Mouse (Mus musculus) layer of hippocampus, postnatal 36 days (tissue): ENCODE results near the gene Mfge8. TPM values are rescaled to one million over a fixed set of nuclear protein-coding genes. Genes with fewer than 3 reads are reported as not detected.

Experiments used
- DNase-seq, 2 experiments: peaks; one replicate each; pipeline ENCODE4 v3.0.0; 2022
- total RNA-seq, 2 experiments: library from RNA; stranded (reverse); gene quantifications; 2 replicates each; pipeline ENCODE4 v1.2.3; 2021

Mfge8 gene
- total RNA-seq: 100 to 1,000 TPM; 154 to 157 TPM

- DNase-seq: peak; percentile 79 to 81
These were observed at the start of gene Mfge8 for GRCm38 (mm10) chr7:79148711-79149266. Gene Mfge8 (minus strand): TSS chr7:79149060.

DNA sequence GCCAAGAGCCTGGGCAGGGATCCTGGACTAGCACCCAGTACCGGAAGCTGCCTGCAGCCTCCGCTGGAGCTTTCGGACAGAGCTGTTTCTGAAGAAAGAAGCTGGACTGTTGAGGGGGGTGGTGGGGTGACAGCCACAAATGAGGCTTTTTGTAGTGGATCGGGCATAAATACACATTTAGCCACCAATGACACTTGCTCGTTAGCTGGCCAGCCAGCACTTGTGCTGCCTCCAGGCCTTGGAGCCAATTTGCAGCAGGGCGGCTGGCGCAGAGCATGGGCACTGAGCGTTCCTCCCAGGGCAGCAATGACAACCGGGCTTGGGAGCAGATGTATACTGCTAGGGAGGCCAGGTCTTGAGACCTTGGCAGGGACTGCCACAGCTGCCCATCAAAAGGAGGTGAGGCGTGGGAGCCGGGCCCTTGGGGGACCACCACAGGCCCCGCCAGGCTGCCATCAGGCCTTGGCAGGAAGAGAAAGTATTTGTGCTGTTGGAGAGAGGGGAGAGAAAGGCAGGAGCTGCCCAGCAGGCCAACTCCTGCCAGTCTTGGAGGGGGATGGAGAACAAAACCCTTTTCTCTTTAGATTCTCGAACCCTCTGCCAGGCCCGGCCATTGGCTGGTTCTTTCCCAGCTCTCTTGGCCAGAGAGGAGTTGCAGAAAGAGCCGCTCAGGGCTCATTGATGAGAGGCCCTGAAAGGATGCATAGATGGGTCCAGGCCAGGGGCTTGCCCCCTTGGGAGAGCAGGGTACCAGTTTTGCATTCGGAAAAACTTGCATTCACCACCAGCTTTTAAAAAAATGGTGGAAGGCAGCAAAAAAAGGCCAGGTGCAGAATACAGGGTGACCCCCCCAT lies 45.9 kb upstream of the Mfge8 start:
- DNase-seq: peak; percentile 80 to 86

DNA sequence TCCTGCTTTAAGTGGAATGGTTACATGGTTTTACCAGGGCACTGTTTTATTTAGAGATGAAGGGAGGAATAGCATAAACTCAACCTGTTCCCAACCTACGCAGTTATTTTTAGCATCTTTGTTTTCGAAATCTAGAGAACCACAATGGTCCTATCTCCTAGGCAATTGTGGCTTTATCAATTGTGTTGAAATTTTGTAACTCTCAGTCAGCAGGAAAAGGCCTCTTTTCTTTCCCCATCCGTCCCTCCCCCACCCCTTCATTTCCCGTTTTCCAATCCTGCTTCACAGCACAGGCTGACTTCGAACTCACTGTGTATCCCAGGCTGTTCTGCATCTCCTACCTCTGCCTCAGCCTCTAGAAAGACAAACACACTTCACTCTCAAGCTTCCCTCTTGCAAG lies 45.1 kb upstream of the Mfge8 start:
- no peak for DNase-seq

DNA sequence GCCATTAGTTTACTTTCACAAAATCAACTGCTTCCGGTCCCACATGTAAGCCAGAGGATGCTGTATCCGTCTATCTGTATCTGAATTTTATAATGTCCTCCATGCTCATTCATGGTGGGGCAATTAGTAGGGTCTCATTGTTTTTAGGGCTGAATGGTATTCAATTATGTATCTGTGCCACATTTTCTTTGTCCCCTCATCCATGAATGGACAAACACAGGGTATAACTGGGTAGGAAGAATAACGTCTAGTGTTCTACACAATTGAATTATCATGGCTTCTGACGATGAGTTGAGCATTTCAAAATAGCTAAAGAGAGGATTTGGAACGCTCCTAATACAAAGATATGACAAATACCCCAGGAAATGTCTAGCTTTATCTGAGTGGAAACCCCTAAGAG lies 42.6 kb upstream of the Mfge8 start:
- DNase-seq: no peak

GRCm38 (mm10) chr7:79190592-79190991 lies 41.7 kb upstream of the Mfge8 start:
- DNase-seq: no peak

DNA sequence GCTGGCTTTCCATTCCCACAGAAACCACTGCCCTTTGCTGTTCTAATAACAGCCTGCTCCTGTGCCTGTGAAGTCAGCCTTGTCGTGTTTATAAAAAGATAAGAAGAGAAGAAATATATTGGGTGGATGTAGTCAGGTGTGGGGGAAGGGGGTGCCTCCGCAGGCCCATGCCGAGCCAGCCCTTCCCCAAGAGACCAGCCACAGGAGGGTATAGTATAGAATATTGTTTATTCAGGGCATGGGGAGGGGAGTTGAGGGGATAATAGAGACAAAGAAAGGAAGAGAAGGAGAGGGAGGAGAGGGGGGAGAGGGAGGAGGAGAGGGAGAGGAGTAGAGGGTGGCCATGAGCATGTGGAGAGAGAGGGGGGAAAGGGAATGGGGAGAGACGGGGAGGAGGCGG lies 40.4 kb upstream of the Mfge8 start:
- no peak for DNase-seq

GRCm38 (mm10) chr7:79187591-79187990 lies 38.7 kb upstream of the Mfge8 start:
- no peak for DNase-seq

DNA sequence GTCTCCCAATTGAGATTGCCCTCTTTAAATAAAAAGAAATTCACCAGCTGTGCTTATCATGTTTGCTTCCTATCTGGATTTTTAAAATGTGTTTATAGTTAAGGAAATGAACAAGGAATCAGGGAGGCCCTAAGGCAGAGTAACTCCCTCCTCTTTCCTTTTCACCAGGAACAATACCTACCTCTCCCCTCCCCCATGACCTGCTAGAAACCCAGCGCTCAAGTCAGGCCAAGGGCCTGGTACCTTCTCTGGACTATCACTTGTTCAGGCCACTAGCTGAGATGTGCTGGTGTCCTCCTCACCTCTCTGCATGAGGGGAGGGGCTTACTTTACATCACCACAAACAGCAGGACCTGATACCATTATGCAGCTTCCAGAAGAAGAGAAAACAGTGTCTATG lies 34.6 kb upstream of the Mfge8 start:
- DNase-seq: no peak

- no peak for DNase-seq
These were observed 24.9 kb upstream of the Mfge8 start for GRCm38 (mm10) chr7:79173800-79174199.

DNA sequence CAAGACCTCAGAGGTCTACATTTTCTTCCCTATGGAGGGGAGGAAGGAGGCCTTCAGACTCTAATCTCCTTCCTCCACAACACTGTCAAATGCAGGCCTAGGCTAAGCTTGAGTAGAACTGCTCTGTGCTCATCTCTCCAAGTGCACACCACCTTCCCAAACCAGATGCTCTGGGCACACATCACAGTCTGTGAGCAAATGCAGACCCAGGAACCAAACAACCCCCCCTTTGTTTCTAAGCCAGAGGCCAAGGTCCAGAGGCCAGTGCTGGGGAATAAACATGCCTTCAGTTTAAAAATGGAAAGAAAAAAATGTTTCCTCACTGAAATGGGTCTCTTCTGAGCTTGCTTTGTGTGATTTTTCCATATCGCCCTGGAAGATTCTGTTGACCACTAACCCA lies 22.9 kb upstream of the Mfge8 start:
- DNase-seq: no peak

DNA sequence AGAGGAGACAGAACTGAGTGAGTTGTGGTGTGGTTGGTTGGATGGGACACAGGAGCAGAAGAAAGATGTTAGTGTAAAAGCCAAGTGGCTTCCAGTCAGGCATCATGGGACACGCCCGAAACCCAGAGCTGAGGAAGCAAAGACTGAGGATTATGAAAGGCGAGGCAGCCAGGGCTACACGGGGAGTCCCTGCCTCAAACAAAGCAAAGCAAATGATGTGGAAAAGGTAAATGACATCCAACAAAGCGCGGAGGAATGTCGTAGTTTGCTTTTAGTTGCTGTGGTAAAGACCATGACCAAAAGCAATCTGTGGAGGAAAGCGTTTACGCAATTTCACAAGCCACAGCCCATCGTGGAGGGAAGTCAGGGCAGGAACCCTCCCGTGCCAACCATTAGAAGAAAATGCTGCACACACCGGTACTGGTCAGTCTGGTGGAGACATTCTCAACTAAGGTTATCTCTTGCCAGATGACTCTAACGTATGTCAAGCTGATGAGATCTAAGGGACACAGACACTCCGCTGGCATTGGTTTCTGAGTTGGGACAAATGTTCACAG lies 18.2 kb upstream of the Mfge8 start:
- DNase-seq: no peak

- DNase-seq: no peak
These were observed 10.5 kb upstream of the Mfge8 start for GRCm38 (mm10) chr7:79159406-79159805.

DNA sequence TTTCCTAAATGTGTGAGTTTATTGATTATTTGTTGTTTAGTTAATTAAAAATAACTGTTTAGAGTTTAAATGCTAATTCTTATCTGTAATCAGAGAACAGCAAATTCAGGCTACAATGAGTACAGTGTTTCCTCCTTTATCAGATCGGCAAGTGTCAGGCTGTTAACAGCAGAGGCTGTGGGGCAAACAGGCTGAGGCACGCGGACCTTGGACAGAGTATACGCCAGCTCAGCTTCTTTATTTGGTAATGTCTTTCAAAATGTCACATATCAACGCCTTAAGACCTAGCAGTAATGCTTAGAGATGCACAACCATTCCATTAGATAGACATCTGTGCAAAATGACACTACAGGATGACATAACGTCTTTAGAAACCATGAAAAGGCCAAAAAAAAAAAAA lies 662 bp upstream of the Mfge8 start:
- no peak for DNase-seq

GRCm38 (mm10) chr7:79147931-79148653 lies 768 bp downstream of the Mfge8 start:
- no peak for DNase-seq

- no peak for DNase-seq
These were observed 1.6 kb downstream of the Mfge8 start for GRCm38 (mm10) chr7:79147011-79147837.

GRCm38 (mm10) chr7:79140897-79141296 lies 8.0 kb downstream of the Mfge8 start:
- DNase-seq: peak; percentile 77 to 80

DNA sequence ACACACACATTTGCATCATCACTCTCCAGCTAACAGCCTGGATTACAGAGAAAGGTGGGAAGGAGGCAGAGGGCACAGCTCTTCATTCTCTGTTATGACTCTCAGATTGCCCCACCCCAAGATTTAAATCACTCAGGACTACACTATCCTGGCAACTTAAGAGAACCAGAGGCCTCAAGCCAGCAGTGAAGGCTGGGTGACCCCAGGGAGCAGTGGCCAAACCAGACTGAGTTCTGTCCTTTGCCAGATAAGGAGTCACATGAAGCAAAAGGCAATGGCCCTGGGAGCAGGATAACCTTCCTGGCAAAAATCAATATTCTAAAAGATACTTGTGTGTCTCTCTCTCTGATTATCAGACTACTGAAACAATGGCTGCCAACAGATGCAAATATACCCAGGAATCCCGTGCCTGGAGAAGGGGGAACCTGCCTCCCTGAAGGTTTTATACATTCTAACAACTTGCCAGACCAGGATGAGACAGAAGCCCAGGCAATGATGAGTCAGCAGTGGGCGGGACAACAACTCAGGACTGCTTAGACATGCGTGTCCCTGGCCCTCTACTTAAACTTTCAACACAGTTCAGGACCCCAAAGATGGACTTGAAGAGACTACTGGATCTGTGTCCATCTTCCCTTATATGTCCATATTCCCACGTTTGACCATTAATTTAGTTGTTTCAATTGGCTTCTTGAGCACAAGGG lies 8.8 kb downstream of the Mfge8 start:
- no peak for DNase-seq

DNA sequence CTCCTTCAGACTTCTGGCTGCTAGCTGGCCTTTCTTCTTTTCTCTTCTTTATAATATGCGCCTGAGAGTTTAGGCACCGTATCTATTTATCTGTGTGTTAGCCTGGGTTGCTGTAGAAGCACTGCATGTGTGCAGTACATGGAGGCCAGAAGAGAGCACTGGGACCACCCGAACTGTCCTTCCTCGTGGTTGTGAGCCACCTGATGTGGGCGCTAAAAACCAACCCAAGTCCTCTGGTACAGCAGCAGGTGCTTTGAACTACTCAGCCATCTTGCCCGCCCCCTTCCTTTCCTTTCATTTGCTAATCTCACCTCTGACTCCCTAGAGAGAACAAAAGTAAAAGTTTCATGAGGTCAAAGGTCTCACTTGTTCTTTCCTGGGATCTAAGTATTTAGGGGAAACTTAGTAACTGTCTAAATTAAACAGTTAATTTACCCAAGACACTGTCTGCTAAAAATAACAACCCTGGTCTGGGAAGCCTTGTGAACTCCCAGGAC lies 9.5 kb downstream of the Mfge8 start:
- DNase-seq: no peak

GRCm38 (mm10) chr7:79133391-79133790 lies 15.5 kb downstream of the Mfge8 start:
- no peak for DNase-seq

DNA sequence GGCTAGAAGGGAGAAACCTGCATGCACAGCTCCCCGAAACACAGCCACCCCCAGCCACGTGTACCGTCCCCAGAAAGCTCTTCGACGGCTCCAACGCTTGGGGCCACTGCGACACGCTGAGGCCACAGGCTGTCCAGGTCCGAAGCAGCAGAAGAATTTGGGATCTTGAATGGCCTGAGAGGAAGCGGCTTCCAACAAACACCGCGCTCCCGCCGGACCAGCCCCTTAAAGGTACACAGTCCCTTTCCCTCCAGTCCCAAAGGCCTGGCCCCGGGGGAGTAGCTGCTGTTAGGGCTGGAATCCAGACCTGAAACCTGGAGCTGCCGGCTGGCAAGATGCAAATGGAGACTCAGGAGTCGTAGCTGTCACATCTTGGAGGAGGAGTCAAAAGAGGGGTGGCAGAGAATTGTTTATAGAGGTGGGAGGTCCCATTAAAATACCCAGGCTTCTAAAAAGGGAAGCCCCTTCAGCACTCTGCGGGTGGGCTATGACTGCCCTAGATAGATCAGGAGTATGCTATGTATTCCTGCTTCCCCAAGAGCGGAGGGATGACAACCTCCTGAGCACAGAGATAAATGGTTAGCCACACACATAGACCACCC lies 17.9 kb downstream of the Mfge8 start, which contains the start of gene Hapln3:
Gene Hapln3, minus strand, starts transcription at position 176 of the 602 bp plus-strand sequence.
- no peak for DNase-seq

- DNase-seq: no peak
These were observed 18.5 kb downstream of the Mfge8 start for GRCm38 (mm10) chr7:79130385-79130784.
